Mouse (Mus musculus) cerebellum, adult 11 months (tissue): ENCODE measurements at regions not wholly inside any gene's neighbourhood (a gene's known extent, or its start where the extent isn't known, plus 50 kb on each side); places are given as distances from the start of the nearest gene placed in this dataset.
A peak's percentile ranks its signal among the peaks of the same experiment; 100 is the strongest.

Source experiments
- DNase-seq: peaks from one replicate; pipeline ENCODE4 v3.0.0; 2022

DNA sequence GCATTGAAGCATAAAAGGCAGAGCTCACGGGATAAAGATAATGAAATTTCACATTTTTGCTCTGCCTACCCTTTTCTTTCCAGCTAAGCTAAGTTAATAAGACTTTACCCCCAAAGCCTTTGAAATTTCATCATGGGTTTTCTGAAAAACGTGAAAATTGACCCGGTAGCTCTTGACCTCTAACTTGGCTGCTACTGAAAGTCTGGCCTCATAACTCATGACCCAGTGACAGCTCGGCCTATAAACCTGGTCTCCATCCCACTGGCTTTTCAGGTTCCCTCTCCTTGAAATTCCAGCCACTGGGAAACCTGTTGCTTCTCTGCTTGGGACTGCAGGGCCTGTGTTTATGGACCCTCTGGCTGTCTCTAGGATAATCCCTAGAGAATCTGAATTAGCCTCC, 2285.3 kb downstream of the 4930444P10Rik start:
- DNase-seq: no peak

DNA sequence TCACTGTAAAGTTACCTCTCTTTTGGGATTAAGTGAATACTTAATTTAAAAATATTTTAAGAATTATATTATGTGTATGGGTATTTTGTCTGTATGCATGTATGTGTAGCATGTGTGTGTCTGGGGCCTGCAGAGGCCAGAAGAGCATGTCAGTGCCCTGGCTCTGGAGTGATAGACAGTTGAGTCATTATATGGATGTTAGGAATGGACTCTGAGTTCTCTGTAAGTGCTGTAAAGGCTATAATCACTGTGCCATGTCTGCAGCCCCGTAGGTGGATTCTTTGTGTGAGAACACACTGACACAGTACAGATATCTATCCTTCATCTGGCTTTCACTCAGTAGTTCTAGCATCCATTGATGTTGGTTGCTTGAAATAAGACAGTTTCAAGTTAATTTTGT, 2292.7 kb downstream of the 4930444P10Rik start:
- DNase-seq: no peak

DNA sequence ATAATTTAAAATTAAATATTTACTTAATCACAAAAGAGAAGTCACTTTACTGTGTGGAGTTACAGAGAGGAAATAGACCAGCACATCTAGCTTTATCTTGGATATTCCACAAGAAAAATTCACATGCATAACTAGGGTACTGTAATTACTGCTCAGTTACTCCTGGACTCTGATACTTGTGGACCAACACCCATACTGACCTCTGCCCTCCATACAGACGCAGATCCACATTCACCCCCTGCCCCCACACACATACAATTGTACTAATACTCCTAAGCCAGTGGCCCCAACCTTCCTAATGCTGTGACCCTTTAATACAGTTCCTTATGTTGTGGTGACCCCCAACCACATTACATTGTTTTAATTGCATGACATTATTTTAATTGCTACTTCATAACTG, 2294.3 kb downstream of the 4930444P10Rik start:
- no peak for DNase-seq

DNA sequence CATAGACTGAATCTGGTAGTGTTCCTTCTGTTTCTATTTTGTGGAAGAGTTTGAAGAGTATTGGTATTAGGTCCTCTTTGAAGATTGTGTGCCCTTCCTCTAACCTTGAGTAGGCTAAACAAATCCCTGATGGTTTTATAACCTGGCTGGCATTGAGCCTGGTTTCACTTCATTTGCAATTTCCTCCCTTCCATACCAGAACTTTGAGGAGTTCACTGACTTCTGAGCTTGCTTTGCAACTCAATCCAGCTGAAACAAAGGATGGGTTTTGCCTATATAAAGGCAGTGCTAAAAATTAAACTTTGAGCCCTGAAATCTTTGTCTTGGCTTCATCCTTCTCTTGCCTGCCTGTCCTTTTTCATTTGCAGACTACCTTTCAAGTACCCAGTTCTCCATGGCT, 2297.9 kb downstream of the 4930444P10Rik start:
- no peak for DNase-seq

DNA sequence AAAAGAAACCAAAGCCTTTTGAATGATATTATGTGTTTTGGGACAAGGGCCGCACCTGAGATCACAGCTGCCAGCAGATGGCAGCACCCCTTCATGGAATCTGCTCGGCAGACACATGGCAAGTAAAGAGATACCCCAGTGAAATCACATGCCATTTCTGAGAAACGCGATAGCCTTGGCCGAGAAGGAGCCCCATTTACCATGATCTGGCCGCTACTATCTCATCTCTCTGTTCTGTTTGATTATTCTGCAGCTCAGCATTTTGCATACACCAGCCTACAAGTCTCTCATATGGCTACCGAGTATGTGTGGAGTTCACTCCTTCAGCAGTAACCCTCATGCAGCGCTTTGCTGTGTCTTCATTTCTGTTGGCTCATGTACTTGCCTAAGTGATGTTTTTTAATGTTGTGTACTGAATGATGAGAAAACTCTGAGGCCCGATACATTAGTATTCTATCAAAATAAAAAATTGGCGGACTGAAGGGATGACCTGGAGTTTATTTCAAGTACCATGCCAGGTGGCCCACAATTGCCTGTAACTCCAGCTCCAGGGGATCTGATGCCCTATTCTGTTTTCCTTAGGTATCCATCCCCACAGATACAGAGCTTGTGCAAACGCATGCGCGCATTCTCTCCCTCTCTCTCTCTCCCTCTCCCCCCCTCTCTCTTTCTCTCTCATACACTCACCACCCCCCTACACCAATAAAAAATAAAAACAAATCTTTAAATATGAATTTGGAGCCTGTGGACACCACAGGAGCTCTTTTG, 2303.6 kb downstream of the 4930444P10Rik start:
- peak; percentile 39 for DNase-seq

DNA sequence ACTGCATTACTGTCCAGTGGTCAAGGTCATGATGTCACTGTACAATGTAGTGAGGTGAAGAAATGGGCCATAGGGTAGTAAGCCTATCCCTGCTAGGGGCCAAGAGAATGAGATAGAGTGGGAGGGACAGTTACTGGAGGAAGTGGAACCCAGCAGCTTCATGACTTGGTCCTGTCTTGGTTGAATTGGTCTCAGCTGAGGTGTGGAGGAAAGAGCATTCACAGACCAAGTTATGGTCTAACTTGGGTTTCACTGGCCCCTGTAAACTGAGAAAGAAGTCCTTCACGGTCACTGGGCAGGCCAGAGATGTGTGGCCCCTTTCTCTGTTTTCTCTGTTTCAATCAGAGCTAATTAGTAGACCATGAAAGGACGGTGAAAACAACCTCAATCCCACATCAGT, 2306.1 kb downstream of the 4930444P10Rik start:
- DNase-seq: no peak

DNA sequence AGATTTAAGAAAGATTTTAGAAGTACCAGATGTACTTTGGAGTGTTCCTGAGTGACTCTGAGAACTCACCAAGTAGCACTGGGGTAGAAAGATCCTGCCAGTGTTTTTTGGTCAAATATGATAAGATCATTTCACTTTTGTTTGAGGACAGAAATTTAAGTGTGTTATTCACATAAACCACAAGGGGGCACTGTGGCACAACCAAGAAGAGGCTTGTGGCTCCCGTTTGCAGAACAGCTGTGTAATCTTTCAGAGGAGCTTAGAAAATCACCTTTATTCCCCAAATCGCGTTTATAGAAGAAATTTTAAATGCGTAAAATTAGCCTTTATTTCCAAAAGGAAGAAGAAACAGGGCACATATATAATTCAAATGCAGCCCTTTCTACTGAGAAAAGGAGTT, 2308.7 kb downstream of the 4930444P10Rik start:
- DNase-seq: peak; percentile 6

DNA sequence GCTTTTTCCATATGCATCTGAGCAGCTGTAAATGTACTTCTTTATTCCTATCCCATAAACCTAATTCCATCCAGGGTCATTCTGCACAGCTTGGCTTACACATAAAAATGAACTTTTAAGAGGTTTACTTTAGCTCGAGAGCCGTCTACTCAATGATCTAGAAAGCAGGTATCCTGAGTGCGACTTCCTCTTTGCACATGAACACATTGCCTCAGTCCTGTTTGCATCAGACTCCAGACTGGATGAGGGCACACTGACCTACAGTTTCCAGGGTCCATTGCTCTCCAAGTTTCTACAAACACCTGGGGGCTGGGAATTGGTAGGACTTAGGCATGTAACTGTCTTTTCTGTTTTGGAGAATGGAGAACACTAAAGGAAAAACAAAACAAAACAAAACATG, 2310.5 kb downstream of the 4930444P10Rik start:
- DNase-seq: no peak

DNA sequence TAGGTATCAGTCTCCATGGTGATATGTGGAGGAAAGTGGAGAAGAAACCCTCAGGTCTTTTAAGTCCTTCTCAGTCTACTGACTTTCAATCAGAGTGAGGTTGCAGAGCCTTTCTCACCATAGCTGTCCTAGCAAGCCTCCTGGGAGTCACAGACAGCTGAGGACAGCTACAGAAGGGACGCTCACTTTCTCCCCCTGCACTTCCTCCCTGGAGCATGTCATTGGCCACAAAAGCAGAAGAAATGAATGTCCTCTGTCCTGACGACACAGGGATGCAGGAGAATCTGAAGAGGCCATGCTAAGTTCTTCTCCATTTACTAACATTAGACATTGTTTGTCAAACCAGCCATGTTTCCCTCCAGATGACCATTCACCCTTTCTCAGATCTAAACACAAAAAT, 2321.0 kb downstream of the 4930444P10Rik start:
- no peak for DNase-seq

DNA sequence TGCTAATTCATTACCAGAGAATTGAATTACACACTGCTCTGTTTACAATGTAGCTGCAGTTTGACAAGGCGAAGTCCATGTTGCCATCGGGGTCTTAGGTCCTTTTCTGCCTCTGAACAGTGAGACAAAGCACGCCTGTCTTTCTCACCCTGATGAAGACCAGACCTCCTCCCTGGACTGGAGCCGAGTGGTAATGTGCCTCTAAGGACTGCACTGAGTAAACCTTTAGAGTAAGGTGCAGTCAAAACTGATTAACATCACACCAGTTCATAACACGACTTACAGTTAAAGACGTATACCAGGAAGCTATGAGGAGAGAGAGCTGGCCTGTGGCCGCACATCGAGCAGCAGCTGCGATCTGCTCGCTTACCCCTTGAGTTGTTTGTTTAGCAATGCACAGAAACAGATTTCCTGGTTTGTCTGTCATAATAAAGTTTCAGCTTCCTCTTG, 2322.1 kb downstream of the 4930444P10Rik start:
- DNase-seq: no peak

DNA sequence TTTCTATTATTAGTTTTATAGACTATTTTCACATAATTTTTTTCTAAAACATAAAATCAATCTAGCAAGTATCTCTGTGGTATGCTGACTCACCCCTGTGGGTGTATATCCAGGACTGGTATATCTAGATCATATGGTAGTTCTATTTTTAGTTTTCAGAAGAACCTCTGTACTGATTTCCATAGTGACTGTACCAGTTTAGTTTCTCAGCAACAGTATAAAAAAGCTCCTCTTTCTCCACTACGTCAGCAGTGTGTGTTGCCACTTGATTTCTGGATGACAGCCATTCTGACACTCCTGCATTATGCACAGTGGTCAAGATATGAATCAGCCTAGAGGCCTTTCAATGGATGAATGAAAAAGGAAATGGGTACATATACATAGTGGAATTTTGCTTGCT, 2338.6 kb downstream of the A830018L16Rik start:
- no peak for DNase-seq

DNA sequence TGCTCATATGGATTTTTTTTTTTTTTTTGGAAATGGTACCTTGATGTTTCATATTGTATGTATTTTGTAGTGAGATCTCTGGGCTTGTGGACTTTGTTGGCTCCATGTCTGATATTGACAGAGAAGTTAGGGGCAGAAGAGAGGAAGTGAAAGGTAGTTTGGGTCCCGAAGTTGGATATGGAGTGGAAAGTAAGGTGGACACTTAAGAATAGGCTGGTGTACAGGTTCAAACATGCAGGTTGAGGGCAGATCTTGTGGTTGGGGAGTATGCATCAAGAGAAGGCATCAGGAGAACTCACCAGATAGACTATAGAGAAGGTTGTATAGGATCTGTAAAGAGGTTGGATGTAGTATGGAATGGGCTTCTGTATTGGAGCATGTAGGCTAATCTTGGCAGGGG, 2337.5 kb downstream of the A830018L16Rik start:
- DNase-seq: no peak
